Mouse (Mus musculus): Measurements from ENCODE around the gene Cd47.

DNA sequence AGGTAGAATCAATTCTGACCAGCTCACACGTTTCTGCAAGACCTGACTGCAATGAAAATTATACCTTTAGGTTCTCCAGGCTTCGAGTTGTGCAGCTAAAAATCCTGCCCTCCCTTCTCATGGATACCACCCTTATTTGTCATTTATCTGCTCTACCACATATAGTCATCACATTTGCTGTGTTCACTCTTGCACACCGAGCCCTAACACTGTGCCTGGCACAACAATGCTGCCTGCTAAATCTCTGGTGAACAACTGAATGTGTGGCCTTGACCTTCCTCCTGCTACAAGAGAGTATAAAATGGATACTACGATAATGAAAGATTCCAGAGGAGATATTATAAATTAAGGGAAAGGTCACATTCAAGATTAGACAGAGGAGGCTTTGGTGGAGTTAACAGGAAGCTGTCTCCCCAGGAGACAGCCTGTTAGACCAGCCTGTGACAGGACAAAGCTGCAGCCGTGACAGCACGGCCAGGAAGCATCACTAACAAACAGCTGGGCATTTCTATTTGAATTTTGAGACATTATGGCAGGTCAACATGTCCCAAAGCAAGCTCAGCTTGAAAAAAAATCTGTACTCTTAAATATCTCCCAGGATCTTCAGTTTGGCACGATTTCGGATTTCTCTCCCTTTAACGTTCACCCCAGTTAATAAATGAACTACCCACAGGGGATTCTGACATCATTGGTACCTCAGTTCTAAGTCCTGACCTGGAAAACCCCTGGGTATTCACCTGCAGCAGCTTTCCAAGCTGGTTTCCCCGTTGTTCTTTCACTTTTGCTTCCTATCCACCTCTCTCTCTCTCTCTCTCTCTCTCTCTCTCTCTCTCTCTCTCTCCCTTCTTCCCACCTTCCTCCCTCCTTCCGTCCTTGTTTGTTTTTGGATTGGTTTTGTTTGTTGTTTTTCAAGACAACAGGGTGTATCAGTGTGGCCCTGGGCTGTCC is 137.2 kb downstream of the Cd47 start:
- TF ChIP-seq POLR2A (IDR thresholded peaks at IDR 0.05; ENCODE audit: insufficient read length, low read depth) (no peak), MAX (IDR thresholded peaks at IDR 0.05; ENCODE audit: low read depth) (no peak)

Measured in myocyte (in vitro differentiated cells).